Mouse (Mus musculus) lung, embryonic 15.5 days (tissue): Measurements from ENCODE around the gene Phldb2. TPM values are rescaled to one million over a fixed set of nuclear protein-coding genes. Genes with fewer than 3 reads are reported as not detected.

Source experiments
- ATAC-seq: fragments of 200-750 bp; cut with Nextera tagmentation; 2 replicates; pipeline ENCODE4 v1.8.0; 2017; ENCODE audit warnings: moderate number of reproducible peaks, borderline replicate concordance; ENCODE audit not compliant: low FRiP score, low TSS enrichment; ENCODE audit errors: extremely low read depth
- H3K27ac ChIP-seq: fragments of 300-500 bp; sonication (generic); 2 replicates; pipeline ENCODE4 v1.5.1; 2015; ENCODE audit warnings: moderate library complexity, mild to moderate bottlenecking, inconsistent platforms
- H3K27me3 ChIP-seq: fragments of 300-500 bp; sonication (generic); 2 replicates; pipeline ENCODE4 v1.6.1; 2015; ENCODE audit warnings: inconsistent platforms
- H3K36me3 ChIP-seq: fragments of 300-500 bp; sonication (generic); 2 replicates; pipeline ENCODE4 v1.6.1; 2015; ENCODE audit warnings: inconsistent platforms
- H3K4me1 ChIP-seq: fragments of 300-500 bp; sonication (generic); 2 replicates; pipeline ENCODE4 v1.6.1; 2015; ENCODE audit warnings: inconsistent platforms
- H3K4me2 ChIP-seq: fragments of 300-500 bp; sonication (generic); 2 replicates; pipeline ENCODE4 v1.6.1; 2015; ENCODE audit warnings: inconsistent platforms, mild to moderate bottlenecking, moderate library complexity
- H3K4me3 ChIP-seq: fragments of 300-500 bp; sonication (generic); 2 replicates; pipeline ENCODE4 v1.5.1; 2015; ENCODE audit warnings: mild to moderate bottlenecking, inconsistent platforms
- H3K9ac ChIP-seq: fragments of 300-500 bp; sonication (generic); 2 replicates; pipeline ENCODE4 v1.6.1; 2015; ENCODE audit warnings: inconsistent platforms
- H3K9me3 ChIP-seq: fragments of 300-500 bp; sonication (generic); 2 replicates; pipeline ENCODE4 v1.6.1; 2016; ENCODE audit warnings: inconsistent platforms
- WGBS: fragments of 180-500 bp; shearing (Covaris S2); methylation state at CpG from one replicate; pipeline ENCODE4 v1.1.7; 2015; 5-methylcytosine and 5-hydroxymethylcytosine counted together
- polyA plus RNA-seq: library from polyadenylated mRNA; unstranded; fragments of >200 nt; fragmentation: Nextera tagmentation; extraction: Ambion mirVana; gene quantifications from 2 replicates; pipeline ENCODE4 v1.2.1, GENCODE M21; 2015

Phldb2 gene
- polyA plus RNA-seq, 1 experiment from 2014 or later: 58.9 TPM

GRCm38 (mm10) chr16:45968716-45969115, 15.3 kb upstream of the Phldb2 start:
- H3K4me1 ChIP-seq: peaks cover 7% of the 10 kb centered on the region
- no peak overlapping the region for H3K27ac ChIP-seq
- no peaks in the 10 kb centered on the region for H3K27me3 ChIP-seq
- no peak overlapping the region for H3K4me2 ChIP-seq
- no peak overlapping the region for H3K9ac ChIP-seq
- H3K36me3 ChIP-seq: no peaks in the 10 kb centered on the region
- ATAC-seq: no peak
- H3K4me3 ChIP-seq: no peak overlapping the region
- H3K9me3 ChIP-seq: no peaks in the 10 kb centered on the region
- WGBS: 68% methylated on average over 5 of the region's 5 CpGs

DNA sequence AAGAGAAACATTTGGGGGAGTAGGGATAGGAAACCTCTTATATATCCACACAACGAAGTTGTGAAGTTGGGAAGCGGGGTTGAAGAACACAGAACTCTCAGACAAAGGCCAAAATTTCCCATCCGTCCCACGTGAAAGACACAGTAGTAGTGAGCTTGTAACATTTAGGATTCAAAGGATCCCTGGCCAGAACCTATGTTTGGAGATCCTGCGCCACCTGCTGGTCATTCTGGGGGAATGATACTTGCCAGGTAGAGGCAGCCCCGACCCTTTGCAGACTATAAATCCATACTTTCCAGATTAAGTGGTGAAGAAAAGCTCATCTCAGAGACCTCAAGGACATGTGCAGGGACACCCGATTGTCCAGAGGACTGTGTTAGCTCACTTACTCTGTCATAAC, 14.1 kb upstream of the Phldb2 start:
- H3K27me3 ChIP-seq: no peaks in the 10 kb centered on the region
- no peak overlapping the region for H3K4me2 ChIP-seq
- H3K9ac ChIP-seq: no peak overlapping the region
- H3K4me1 ChIP-seq: peaks cover 16% of the 10 kb centered on the region
- no peak overlapping the region for H3K4me3 ChIP-seq
- peak; percentile 71; the same call in 1 of the 2 replicates for ATAC-seq
- H3K36me3 ChIP-seq: no peaks in the 10 kb centered on the region
- H3K27ac ChIP-seq: no peak overlapping the region
- H3K9me3 ChIP-seq: no peaks in the 10 kb centered on the region
- WGBS: 9% methylated on average over 7 of the region's 7 CpGs

DNA sequence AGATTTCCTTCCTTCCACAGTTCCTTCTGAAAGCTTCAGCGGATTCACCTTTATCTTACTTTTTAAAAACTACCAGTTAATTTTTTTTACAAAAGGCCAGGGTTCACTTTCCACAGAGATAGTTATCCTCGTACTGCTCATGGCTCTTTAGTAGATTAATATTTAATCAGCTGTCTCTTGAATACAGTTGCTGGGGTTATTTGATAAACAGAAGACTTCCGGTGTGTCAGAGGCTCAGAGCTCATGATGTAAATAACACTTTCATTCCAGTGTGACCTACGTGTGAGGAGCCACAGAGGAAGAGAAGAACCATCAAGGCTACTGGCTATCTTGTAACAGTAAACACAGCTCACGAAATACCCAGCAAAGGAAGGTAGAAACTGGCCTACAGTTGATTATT, 13.2 kb upstream of the Phldb2 start:
- Histone ChIP-seq H3K27ac (no peak overlapping the region), H3K9me3 (no peaks in the 10 kb centered on the region), H3K4me1 (peaks cover 16% of the 10 kb centered on the region), H3K27me3 (no peaks in the 10 kb centered on the region), H3K36me3 (no peaks in the 10 kb centered on the region), H3K4me2 (no peak overlapping the region), H3K9ac (no peak overlapping the region), H3K4me3 (no peak overlapping the region)
- 30% methylated on average over 5 of the region's 5 CpGs for WGBS
- no peak; the same call in 1 of the 2 replicates for ATAC-seq

DNA sequence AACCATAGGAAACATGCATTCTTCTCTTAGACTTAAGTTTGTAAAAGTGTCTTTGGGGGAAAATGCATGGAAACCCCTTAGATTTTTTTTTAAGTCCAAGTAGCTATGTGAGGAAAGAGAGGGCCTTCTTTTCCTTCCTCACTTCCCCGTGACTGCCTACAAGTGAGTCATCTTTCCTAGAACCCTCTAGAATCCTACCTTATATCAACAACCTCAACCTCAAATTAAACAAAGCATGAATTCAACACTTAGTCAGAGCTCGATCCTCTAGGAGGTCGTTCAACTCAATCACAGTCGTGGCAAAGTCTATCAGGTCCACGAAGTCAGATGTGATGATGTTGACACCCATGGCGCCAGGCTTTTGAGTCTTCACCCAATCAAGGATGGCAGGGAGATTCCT, 11.4 kb upstream of the Phldb2 start:
- no peak overlapping the region for H3K9ac ChIP-seq
- no peaks in the 10 kb centered on the region for H3K27me3 ChIP-seq
- ATAC-seq: no peak
- no peaks in the 10 kb centered on the region for H3K9me3 ChIP-seq
- H3K4me1 ChIP-seq: peaks cover 16% of the 10 kb centered on the region
- no peak overlapping the region for H3K4me2 ChIP-seq
- H3K36me3 ChIP-seq: no peaks in the 10 kb centered on the region
- no peak overlapping the region for H3K4me3 ChIP-seq
- 64% methylated on average over 6 of the region's 6 CpGs for WGBS
- H3K27ac ChIP-seq: no peak overlapping the region

DNA sequence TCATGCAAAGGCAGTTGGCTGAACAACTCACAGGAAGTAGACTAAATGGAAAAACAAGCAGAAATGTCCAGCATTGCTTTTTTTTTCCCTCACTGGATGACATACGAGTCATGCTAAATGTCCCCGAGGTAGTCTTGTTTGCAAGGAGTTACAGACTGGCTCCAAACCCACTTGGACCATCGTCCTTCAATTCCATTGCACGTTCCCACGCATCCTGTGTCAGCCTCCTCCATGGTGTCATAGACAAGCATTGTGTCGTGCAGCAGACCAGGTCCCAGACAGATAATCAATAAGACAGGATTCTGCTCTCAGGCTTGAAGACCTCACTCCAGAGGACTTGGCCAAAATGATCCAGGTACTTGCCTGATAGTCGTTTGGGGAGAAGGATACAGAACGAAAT, 10.4 kb upstream of the Phldb2 start:
- Histone ChIP-seq H3K27me3 (no peaks in the 10 kb centered on the region), H3K36me3 (no peaks in the 10 kb centered on the region), H3K9me3 (no peaks in the 10 kb centered on the region), H3K27ac (no peak overlapping the region), H3K9ac (no peak overlapping the region), H3K4me3 (no peak overlapping the region), H3K4me2 (no peak overlapping the region), H3K4me1 (peaks cover 16% of the 10 kb centered on the region)
- ATAC-seq: no peak
- WGBS: 77% methylated on average over 8 of the region's 8 CpGs

- H3K4me1 ChIP-seq: peaks cover 16% of the 10 kb centered on the region
- H3K4me3 ChIP-seq: no peak overlapping the region
- WGBS: 31% methylated on average over 5 of the region's 5 CpGs
- no peaks in the 10 kb centered on the region for H3K9me3 ChIP-seq
- H3K4me2 ChIP-seq: no peak overlapping the region
- no peaks in the 10 kb centered on the region for H3K36me3 ChIP-seq
- H3K9ac ChIP-seq: no peak overlapping the region
- H3K27ac ChIP-seq: no peak overlapping the region
- peak; percentile 40; the same call in 1 of the 2 replicates for ATAC-seq
- no peaks in the 10 kb centered on the region for H3K27me3 ChIP-seq
Observed at GRCm38 (mm10) chr16:45963088-45963487, 9.7 kb upstream of the Phldb2 start.

DNA sequence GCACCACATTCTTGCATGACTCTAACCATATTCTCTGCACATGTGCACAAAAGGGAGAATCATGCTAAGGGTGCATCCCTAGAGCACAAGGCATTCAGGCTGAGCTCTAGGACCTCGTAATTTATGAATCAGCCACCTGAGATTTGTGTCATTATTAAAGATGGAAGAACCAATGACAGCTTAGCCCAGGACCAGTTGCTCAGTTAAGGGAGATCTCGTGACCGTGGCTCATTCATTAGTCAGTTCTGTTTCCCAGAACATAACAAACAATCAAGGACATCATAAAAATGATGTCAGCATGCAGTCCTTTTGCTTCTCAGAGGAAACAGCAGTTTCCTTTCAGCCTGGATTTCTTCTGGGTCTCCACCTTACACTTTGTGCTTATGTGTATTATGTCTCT, 7.6 kb upstream of the Phldb2 start:
- H3K9ac ChIP-seq: no peak overlapping the region
- H3K36me3 ChIP-seq: no peaks in the 10 kb centered on the region
- no peak for ATAC-seq
- no peak overlapping the region for H3K4me3 ChIP-seq
- no peak overlapping the region for H3K27ac ChIP-seq
- peaks cover 9% of the 10 kb centered on the region; the same call in 1 of the 2 replicates for H3K4me1 ChIP-seq
- H3K27me3 ChIP-seq: no peaks in the 10 kb centered on the region
- 72% methylated on average over 3 of the region's 3 CpGs for WGBS
- no peak overlapping the region for H3K4me2 ChIP-seq
- no peaks in the 10 kb centered on the region for H3K9me3 ChIP-seq

DNA sequence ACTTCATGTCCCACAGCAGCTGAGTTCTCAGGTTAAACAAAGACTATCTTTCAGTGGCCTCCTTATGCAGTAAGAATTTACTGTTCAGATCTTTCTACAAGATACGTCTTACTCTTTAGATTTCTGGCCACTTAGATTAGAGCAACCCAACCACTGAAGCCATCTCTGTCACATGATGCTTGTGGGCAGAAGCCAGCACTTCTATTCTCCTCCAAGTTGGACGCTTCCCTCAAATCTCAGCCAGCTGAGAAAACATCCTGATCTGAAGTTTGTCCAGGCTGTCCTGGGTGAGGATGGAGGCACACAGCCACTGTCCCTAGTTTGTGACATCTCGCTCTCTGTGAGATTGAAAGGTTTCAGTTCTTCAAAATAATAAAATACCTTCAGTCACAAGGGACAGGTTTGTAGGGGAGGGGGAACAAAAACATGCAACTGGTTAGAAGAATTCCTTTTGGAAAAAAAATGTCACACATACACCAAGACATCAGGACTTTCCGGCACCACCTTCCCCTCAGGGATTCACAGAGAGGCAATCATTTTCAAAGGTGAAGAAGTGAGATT, 3.1 kb upstream of the Phldb2 start:
- 62% methylated on average over 4 of the region's 4 CpGs for WGBS
- no peaks in the 10 kb centered on the region for H3K36me3 ChIP-seq
- no peaks in the 10 kb centered on the region for H3K27me3 ChIP-seq
- H3K9me3 ChIP-seq: no peaks in the 10 kb centered on the region
- no peak for ATAC-seq
- H3K4me1 ChIP-seq: peaks cover 8% of the 10 kb centered on the region; the same call in 1 of the 2 replicates
- no peak overlapping the region for H3K4me2 ChIP-seq
- no peak overlapping the region for H3K27ac ChIP-seq
- no peak overlapping the region for H3K4me3 ChIP-seq
- no peak overlapping the region for H3K9ac ChIP-seq

GRCm38 (mm10) chr16:45952501-45952900, 897 bp downstream of the Phldb2 start:
- peak; percentile 80; the same call in 1 of the 2 replicates for ATAC-seq
- no peak overlapping the region for H3K4me3 ChIP-seq
- WGBS: 25% methylated on average over 5 of the region's 5 CpGs
- no peak overlapping the region for H3K9ac ChIP-seq
- H3K27ac ChIP-seq: peak overlapping the region; percentile 76
- no peaks in the 10 kb centered on the region for H3K27me3 ChIP-seq
- H3K36me3 ChIP-seq: no peaks in the 10 kb centered on the region
- H3K4me1 ChIP-seq: peaks cover 8% of the 10 kb centered on the region; the same call in 1 of the 2 replicates
- no peak overlapping the region for H3K4me2 ChIP-seq
- H3K9me3 ChIP-seq: no peaks in the 10 kb centered on the region

GRCm38 (mm10) chr16:45952035-45952434, 1.4 kb downstream of the Phldb2 start:
- Histone ChIP-seq H3K4me1 (peaks cover 8% of the 10 kb centered on the region; the same call in 1 of the 2 replicates), H3K4me3 (no peak overlapping the region), H3K27ac (peak overlapping the region; percentile 76), H3K9ac (no peak overlapping the region), H3K36me3 (no peaks in the 10 kb centered on the region), H3K4me2 (no peak overlapping the region), H3K27me3 (no peaks in the 10 kb centered on the region), H3K9me3 (no peaks in the 10 kb centered on the region)
- no peak for ATAC-seq
- WGBS: 45% methylated on average over 2 of the region's 2 CpGs

- no peak overlapping the region for H3K27ac ChIP-seq
- H3K4me3 ChIP-seq: no peak overlapping the region
- H3K4me1 ChIP-seq: no peaks in the 10 kb centered on the region
- H3K4me2 ChIP-seq: no peak overlapping the region
- H3K9ac ChIP-seq: no peak overlapping the region
- ATAC-seq: no peak
- no peaks in the 10 kb centered on the region for H3K27me3 ChIP-seq
- 91% methylated on average over 2 of the region's 2 CpGs for WGBS
- no peaks in the 10 kb centered on the region for H3K36me3 ChIP-seq
- H3K9me3 ChIP-seq: no peaks in the 10 kb centered on the region
Observed at GRCm38 (mm10) chr16:45946335-45946734, 7.1 kb downstream of the Phldb2 start.

DNA sequence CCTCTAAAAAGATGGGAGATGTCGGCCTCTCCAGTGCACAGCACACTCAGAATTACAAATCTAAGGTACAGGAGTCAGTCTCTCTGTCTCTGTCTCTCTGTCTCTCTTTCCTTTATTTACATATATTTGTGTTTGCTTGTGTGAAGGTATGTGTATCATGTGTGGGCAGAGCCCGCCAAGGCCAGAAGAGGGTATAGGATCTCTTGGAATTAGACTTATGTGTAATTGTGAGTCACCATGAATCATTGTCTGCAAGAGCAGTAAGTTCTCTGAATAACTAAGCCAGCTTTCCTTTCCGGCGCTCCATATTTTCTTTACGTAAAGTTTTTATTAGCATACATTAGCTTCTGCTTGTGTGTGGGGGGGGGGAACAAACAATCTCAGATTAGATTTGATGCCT, 7.7 kb downstream of the Phldb2 start:
- H3K27me3 ChIP-seq: no peaks in the 10 kb centered on the region
- H3K27ac ChIP-seq: no peak overlapping the region
- no peaks in the 10 kb centered on the region for H3K9me3 ChIP-seq
- H3K4me2 ChIP-seq: no peak overlapping the region
- H3K4me3 ChIP-seq: no peak overlapping the region
- H3K36me3 ChIP-seq: no peaks in the 10 kb centered on the region
- H3K9ac ChIP-seq: no peak overlapping the region
- no peaks in the 10 kb centered on the region for H3K4me1 ChIP-seq
- ATAC-seq: no peak
- 85% methylated on average over 5 of the region's 5 CpGs for WGBS

- no peak for ATAC-seq
- WGBS: 33% methylated on average over 11 of the region's 11 CpGs
- Histone ChIP-seq H3K36me3 (no peaks in the 10 kb centered on the region), H3K9ac (no peak overlapping the region), H3K4me1 (no peaks in the 10 kb centered on the region), H3K4me2 (no peak overlapping the region), H3K27ac (no peak overlapping the region), H3K9me3 (no peaks in the 10 kb centered on the region), H3K27me3 (no peaks in the 10 kb centered on the region), H3K4me3 (no peak overlapping the region)
Observed at GRCm38 (mm10) chr16:45945174-45945631, 8.2 kb downstream of the Phldb2 start.
